Mouse (Mus musculus): ENCODE measurements around the gene Leng1. TPM values are rescaled to one million over a fixed set of nuclear protein-coding genes. Genes with fewer than 3 reads are reported as not detected.

The Leng1 gene
- 11.7 TPM for polyA plus RNA-seq (2014; fragmentation: Illumina TruSeq; extraction: RNeasy Lipid Tissue Mini Kit (QIAGEN cat#74804); ENCODE audit: low read depth, low replicate concordance)

DNA sequence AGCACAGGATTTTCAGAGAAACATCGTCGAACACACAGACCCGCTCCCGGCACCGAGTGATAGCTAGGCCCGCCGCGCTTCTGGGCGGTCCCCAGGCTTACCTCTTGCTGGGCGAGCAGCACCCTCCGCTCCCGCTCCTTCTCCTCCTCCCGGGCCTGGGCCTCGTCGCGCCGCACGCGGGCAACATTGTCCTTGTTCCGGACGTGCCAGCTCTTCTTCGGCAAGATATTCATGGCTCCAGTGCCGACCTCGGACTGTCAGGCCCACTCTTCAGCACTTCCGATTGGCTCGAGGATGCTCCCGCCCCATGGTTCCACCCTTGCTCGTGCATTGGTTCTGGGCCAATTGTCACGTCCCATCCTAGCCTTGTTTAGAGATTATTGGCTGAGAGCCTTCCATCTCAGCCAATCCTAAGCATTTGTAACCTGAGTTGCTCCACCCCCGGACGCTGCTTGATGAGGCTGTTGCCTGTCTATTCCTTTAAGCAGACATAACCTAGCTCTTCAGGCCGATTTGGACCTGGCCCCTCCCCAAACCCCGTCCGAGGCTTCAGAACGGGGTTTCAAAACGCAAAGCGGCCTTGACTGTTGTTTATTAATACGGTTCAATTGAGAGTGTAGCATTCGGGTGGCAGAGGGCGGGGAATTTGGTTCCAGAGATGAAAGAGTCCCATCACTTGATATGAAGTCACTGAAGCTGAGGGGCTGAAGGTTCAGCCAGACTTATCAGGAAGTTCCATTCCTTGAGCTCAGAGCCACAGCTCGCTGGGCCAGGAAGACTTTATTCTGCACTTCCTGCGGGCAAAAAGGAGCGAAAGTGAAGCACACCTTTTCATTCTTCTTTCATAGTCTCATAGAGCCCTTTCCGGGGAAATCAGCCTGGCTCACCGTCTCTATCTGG lies at the start of gene Leng1:
Leng1 (minus strand) TSS at position 626 of the 900 bp plus-strand sequence.

DNA sequence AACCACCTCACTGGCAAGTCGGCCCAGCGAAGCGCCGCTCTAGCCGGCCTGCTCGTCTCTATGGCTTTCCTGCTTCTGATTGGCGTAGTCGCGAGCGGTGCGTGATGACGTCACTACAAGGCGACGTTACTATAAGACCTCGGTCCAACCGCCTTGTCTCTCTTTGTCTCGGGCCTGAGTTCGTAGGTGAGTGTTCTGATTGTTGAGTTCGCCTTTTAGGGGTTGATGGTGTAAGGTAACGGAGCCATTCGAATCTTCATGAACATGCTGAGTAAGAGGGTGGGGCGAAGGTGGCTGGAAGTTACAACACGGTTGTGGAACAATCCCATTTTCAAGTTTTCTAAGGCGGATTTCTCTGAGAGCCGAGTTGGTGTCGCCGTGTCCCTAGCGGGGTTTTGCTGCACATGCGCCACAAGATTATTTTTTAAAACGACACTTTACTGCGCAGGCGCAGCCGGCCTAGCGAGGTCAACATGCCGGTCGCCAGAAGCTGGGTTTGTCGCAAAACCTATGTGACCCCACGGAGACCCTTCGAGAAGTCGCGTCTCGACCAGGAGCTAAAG lies 38.3 kb upstream of the Leng1 start, which contains the start of gene Rps9:
Rps9 (plus strand) TSS at position 115 of the 563 bp plus-strand sequence.

DNA sequence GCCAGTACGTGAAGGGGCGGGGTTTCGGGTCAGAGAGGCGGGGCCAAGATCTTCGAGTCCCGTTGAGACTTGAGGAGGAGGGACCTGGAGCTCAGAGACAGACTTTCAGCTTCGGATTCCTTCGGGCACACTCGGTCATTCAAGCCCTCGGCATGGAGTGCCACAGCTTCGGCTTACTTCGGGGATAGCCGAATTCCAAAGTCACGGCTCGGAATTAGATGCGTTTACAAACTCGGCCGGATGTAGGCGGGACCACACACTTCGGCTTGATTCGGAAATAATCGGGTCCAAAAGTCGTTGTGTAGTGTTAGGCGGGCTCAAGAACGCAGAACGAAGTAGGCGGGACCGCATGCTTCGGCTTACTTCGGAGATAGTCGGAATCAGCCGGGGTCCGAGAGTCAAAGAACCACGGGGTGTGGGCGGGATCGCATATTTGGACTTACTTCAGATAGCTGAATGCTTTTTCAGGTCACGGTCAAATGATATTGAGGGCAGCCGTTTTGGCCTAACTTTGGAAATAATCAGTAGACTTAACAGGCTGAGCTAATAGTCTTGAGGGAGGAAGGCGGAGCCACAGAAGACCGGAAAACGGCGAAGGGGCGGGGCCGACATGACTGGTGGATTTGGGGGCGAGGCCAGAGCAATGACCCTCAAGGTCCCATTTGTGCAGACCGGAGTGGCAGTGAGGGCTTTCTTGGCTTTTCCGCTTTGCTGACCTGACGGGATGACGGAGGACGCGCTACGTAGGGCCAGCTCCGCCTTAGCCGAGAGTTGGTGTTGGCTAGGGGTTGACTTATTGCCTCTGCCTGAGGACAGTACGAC lies 27.6 kb upstream of the Leng1 start, which contains the start of gene Mboat7:
Mboat7 (minus strand) TSS at position 537 of the 822 bp plus-strand sequence.

DNA sequence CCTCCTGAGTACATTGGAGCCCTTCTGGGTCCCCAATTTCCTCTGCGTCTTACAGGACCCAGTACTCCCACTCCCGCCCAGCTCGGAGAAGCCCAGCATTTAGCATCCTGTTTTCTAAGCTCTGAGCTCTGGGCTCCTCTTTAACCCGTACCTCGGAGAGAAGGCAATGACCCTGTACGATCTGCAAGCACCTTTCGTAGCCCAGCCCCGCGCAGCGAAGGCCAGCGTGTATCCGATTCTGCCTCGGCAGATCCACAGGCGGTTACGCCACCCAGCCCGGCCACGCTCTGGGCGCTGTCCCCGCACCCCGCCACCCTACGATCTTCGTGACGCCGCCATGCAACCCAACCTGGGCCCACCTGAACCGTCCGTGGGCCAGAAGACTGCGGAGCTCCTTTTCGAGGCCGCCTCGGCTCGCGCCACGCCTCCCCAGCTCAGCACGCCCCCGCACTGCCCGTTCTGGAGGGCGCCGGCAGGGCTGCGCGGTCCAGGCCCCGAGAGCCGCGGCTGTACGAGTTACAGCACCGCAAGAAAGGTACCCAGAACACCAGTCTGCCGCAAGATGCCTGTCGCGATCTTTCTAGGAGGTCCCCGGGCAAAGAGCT lies 26.8 kb upstream of the Leng1 start, which contains the start of gene Tsen34:
Tsen34 (plus strand) TSS at position 482 of the 605 bp plus-strand sequence.

DNA sequence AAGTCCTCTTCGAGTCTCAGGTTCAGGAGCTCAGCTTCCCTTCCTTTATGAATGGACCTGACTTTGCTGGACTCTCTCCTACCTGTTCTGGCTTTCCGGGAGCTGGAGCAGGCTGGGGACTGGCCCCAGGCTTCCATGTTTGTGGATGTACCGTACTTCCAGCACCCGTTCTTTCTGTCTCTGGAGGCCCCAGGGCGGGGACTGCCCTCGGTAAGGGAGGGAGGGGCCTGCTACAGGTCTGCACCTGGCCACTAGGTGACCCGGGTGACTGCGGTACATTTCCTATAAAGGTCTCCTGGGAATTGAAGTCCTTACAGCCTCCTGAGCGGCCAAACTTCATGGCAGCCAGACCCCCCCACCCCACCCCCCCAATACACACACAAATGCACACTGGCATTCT lies 11.7 kb upstream of the Leng1 start, which contains the start of gene Tmc4:
Tmc4 (minus strand) TSS at position 212 of the 400 bp plus-strand sequence.

DNA sequence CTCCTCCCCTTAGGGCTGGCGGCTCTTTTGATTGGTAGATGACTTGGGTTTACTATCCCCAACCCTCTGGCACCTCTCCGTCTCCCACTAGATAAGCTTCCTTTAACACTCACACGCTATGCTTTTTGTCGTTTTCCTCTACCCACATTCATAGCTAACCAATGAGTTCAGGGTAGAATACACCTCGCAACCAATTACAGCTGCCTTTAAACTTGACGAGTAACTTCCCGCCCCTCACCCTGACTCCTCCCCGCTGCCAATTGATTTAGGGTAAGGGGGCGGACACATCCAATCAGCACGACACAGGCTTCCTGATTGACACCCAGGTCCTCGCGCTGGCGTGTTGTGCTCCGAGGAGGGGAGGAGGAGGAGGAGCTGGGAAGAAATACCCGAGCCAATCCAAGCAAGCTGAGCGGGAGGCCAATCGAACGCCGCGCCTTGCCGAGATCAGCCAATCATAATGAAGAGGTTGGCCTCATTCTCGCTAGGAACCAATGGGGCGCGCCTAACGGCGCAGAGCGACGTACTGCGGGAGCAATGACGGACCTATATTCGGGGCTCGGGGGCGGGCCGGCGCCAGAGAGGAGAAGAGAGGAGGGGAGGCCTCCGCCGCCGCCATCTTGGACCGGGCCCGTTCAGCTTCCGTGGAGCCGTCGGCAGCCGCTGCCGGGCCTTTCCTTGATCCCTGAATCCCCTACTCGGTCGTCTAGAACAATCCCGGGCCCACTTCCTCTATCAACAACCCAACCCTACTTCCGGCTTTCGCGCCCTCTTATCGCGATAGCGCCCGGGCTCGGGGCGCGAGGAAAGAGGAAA lies 20.8 kb downstream of the Leng1 start, which contains the start of gene Cnot3:
Cnot3 (plus strand) TSS at position 597 of the 816 bp plus-strand sequence.

DNA sequence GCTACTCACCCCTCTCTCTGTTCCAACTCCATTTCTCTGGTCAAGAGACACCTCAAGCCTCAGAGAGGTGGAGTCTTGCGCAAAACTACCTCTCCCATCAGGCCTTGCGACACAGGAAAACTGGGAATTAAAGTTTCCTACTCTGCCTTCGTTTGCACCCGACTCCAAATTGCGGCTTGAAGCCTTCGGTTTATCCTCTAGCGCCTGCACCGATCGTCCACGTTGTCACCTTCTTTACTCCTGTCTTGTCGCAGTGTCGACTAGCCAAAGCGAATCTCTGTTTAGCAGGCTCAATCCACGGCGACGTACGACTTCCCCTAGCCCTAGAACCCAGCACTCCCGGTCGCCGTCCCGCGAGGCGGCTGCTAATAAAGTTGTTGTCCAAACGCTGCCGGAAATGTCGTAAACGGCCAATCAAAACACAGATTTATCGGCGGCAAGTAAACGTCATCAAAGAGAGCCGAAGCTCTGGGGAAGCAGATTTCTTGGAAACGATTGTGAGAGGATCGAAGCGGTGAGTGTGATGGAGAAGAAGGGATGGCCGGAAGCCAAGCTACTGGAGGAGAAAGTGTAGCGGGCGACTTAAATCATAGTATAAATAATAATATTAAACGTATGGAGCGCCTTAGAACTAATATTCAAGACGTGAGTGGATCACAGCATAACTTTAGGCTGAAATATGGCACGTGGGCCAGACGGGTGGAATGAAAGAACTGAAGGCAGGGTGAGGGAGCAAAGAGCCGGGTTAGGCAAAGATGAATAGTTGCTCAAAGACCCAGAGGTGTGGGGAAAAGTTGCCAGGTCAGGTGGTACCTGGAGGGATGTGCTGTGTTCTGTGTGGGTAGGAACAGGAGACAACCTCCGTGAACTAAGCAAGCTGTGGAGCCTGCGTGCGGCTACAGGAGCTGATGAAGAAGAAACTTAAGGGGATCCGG lies 35.8 kb downstream of the Leng1 start, which contains the start of the genes Tfpt and Prpf31:
Tfpt (minus strand) TSS at position 387 of the 935 bp plus-strand sequence.
Prpf31 (plus strand) TSS at position 443 of the 935 bp plus-strand sequence.

DNA sequence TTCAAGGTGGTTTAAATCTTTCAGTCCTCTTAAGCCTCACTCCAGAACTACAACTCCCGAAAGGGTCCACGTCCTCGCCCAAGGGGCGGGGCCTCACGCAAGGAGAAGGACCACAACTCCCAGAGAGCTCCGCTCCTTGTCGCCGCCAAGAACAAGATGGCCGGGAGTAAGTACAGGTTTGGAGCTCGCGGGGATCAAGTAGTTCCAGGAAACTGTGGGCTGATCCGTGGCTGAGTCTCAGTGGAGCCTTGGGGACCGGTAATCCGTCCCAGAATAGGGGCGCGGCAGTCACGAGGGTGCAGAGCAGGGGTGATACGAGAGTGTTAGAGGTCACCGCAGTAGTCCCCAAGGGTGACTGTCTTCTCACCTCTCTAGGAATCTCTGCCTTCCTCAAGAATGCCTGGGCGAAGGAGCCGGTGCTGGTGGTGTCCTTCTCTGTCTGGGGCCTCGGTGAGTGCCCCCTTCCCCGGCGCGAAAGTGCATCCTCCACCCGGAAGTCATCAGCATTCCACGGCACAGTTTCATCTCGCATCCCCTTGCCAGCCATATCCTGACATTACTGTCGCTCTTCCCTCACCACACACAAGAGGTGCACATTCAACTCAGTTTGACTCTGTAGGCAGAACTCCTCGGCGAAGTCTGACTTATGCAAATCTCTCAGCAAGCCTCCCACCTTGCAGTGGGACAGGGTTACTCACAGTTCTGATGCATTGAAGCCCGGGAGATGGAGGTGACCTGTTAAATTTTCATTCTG lies 48.2 kb downstream of the Leng1 start, which contains the start of gene Ndufa3:
Ndufa3 (plus strand) TSS at position 132 of the 754 bp plus-strand sequence.

DNA sequence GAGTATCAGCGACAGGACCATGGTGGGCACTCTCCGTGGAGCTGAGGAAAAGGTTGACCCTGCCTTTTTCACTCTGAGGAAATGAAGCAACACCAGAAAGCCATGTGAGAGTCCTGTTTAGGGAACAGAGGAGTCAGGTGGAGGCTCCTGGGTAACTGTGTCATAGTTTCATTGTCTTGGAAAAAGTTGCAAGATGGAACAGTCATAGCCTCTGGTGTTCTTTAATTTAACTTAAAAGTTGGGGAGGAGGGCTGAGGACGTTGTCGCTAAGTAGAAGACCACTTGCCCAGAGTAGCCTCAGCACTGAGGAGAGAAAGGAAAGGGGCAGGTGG lies 49.6 kb downstream of the Leng1 start, which contains the start of gene Oscar:
Oscar (minus strand) TSS at position 101 of the 332 bp plus-strand sequence.

Other genes starting within 250 kb of the Leng1 start
- not detected for gene Cacng6, start 241.6 kb downstream of the Leng1 start, polyA plus RNA-seq (2014; fragmentation: Illumina TruSeq; extraction: RNeasy Lipid Tissue Mini Kit (QIAGEN cat#74804); ENCODE audit: low read depth, low replicate concordance)
- 0.21 TPM for gene Tarm1, start 163.2 kb downstream of the Leng1 start, polyA plus RNA-seq (2014; fragmentation: Illumina TruSeq; extraction: RNeasy Lipid Tissue Mini Kit (QIAGEN cat#74804); ENCODE audit: low read depth, low replicate concordance)
- not detected for gene Oscar, start 49.7 kb downstream of the Leng1 start, polyA plus RNA-seq (2014; fragmentation: Illumina TruSeq; extraction: RNeasy Lipid Tissue Mini Kit (QIAGEN cat#74804); ENCODE audit: low read depth, low replicate concordance)
- 354 TPM for gene Ndufa3, start 48.5 kb downstream of the Leng1 start, polyA plus RNA-seq (2014; fragmentation: Illumina TruSeq; extraction: RNeasy Lipid Tissue Mini Kit (QIAGEN cat#74804); ENCODE audit: low read depth, low replicate concordance)
- gene Tfpt, start 35.9 kb downstream of the Leng1 start, polyA plus RNA-seq (2014; fragmentation: Illumina TruSeq; extraction: RNeasy Lipid Tissue Mini Kit (QIAGEN cat#74804); ENCODE audit: low read depth, low replicate concordance) = 19.6 TPM
- gene Prpf31, start 35.9 kb downstream of the Leng1 start, polyA plus RNA-seq (2014; fragmentation: Illumina TruSeq; extraction: RNeasy Lipid Tissue Mini Kit (QIAGEN cat#74804); ENCODE audit: low read depth, low replicate concordance) = 35.7 TPM
- 38.7 TPM for gene Cnot3, start 20.6 kb downstream of the Leng1 start, polyA plus RNA-seq (2014; fragmentation: Illumina TruSeq; extraction: RNeasy Lipid Tissue Mini Kit (QIAGEN cat#74804); ENCODE audit: low read depth, low replicate concordance)
- gene Tmc4, start 11.7 kb upstream of the Leng1 start, polyA plus RNA-seq (2014; fragmentation: Illumina TruSeq; extraction: RNeasy Lipid Tissue Mini Kit (QIAGEN cat#74804); ENCODE audit: low read depth, low replicate concordance) = 78.8 TPM
- 63.6 TPM for gene Tsen34, start 27.0 kb upstream of the Leng1 start, polyA plus RNA-seq (2014; fragmentation: Illumina TruSeq; extraction: RNeasy Lipid Tissue Mini Kit (QIAGEN cat#74804); ENCODE audit: low read depth, low replicate concordance)
- gene Mboat7, start 27.7 kb upstream of the Leng1 start, polyA plus RNA-seq (2014; fragmentation: Illumina TruSeq; extraction: RNeasy Lipid Tissue Mini Kit (QIAGEN cat#74804); ENCODE audit: low read depth, low replicate concordance) = 43.0 TPM
- 1,770 TPM for gene Rps9, start 38.2 kb upstream of the Leng1 start, polyA plus RNA-seq (2014; fragmentation: Illumina TruSeq; extraction: RNeasy Lipid Tissue Mini Kit (QIAGEN cat#74804); ENCODE audit: low read depth, low replicate concordance)
- 11.8 TPM for gene Pirb, start 54.6 kb upstream of the Leng1 start, polyA plus RNA-seq (2014; fragmentation: Illumina TruSeq; extraction: RNeasy Lipid Tissue Mini Kit (QIAGEN cat#74804); ENCODE audit: low read depth, low replicate concordance)
- gene Gm15448, start 159.8 kb upstream of the Leng1 start, polyA plus RNA-seq (2014; fragmentation: Illumina TruSeq; extraction: RNeasy Lipid Tissue Mini Kit (QIAGEN cat#74804); ENCODE audit: low read depth, low replicate concordance) = 0.19 TPM
- gene Pira2, start 179.2 kb upstream of the Leng1 start, polyA plus RNA-seq (2014; fragmentation: Illumina TruSeq; extraction: RNeasy Lipid Tissue Mini Kit (QIAGEN cat#74804); ENCODE audit: low read depth, low replicate concordance) = 1.2 TPM
- 1.1 TPM for gene Gm14548, start 232.3 kb upstream of the Leng1 start, polyA plus RNA-seq (2014; fragmentation: Illumina TruSeq; extraction: RNeasy Lipid Tissue Mini Kit (QIAGEN cat#74804); ENCODE audit: low read depth, low replicate concordance)
- gene Lilra6, start 249.7 kb upstream of the Leng1 start, polyA plus RNA-seq (2014; fragmentation: Illumina TruSeq; extraction: RNeasy Lipid Tissue Mini Kit (QIAGEN cat#74804); ENCODE audit: low read depth, low replicate concordance) = 1.6 TPM

Data from adipose tissue, adult 10 weeks (tissue).